Mouse (Mus musculus): ENCODE measurements around the gene Txn2.

Txn2 gene

GRCm38 (mm10) chr15:77928673-77929331 lies at the start of gene Txn2:
TSS of gene Txn2 (minus strand) at chr15:77929006.
- peak; percentile 95 for DNase-seq

- DNase-seq, result no peak
Observed at GRCm38 (mm10) chr15:77977663-77978062, 48.9 kb upstream of the Txn2 start.

- DNase-seq, result no peak
Observed at GRCm38 (mm10) chr15:77974165-77974841, 45.5 kb upstream of the Txn2 start.

GRCm38 (mm10) chr15:77970470-77971292 lies 41.9 kb upstream of the Txn2 start, which contains the start of gene Eif3d:
TSS of gene Eif3d (minus strand) at chr15:77970813.
- peak; percentile 98 for DNase-seq

GRCm38 (mm10) chr15:77969940-77970469 lies 41.2 kb upstream of the Txn2 start:
- DNase-seq, result no peak

- DNase-seq, result no peak
Observed at GRCm38 (mm10) chr15:77965117-77965528, 36.3 kb upstream of the Txn2 start.

GRCm38 (mm10) chr15:77962447-77962846 lies 33.6 kb upstream of the Txn2 start:
- DNase-seq, result no peak

- DNase-seq, result no peak
Observed at GRCm38 (mm10) chr15:77960693-77961092, 31.9 kb upstream of the Txn2 start.

GRCm38 (mm10) chr15:77958071-77958470 lies 29.3 kb upstream of the Txn2 start:
- no peak for DNase-seq

- DNase-seq, result no peak
Observed at GRCm38 (mm10) chr15:77957625-77958024, 28.8 kb upstream of the Txn2 start.

GRCm38 (mm10) chr15:77956404-77956901 lies 27.6 kb upstream of the Txn2 start, which contains the start of gene Foxred2:
TSS of gene Foxred2 (minus strand) at chr15:77956722.
- peak; percentile 92 for DNase-seq

- peak; percentile 30 for DNase-seq
Observed at GRCm38 (mm10) chr15:77955440-77956403, 26.9 kb upstream of the Txn2 start.

- no peak for DNase-seq
Observed at GRCm38 (mm10) chr15:77954362-77954761, 25.6 kb upstream of the Txn2 start.

GRCm38 (mm10) chr15:77952921-77953320 lies 24.1 kb upstream of the Txn2 start:
- no peak for DNase-seq

- DNase-seq, result no peak
Observed at GRCm38 (mm10) chr15:77949061-77949460, 20.3 kb upstream of the Txn2 start.

- no peak for DNase-seq
Observed at GRCm38 (mm10) chr15:77945711-77946110, 16.9 kb upstream of the Txn2 start.

- no peak for DNase-seq
Observed at GRCm38 (mm10) chr15:77941563-77941962, 12.8 kb upstream of the Txn2 start.

- no peak for DNase-seq
Observed at GRCm38 (mm10) chr15:77938516-77938915, 9.7 kb upstream of the Txn2 start.

- DNase-seq, result no peak
Observed at GRCm38 (mm10) chr15:77935673-77936375, 7.0 kb upstream of the Txn2 start.

GRCm38 (mm10) chr15:77934968-77935367 lies 6.2 kb upstream of the Txn2 start:
- DNase-seq, result no peak

- peak; percentile 25 for DNase-seq
Observed at GRCm38 (mm10) chr15:77934326-77934725, 5.5 kb upstream of the Txn2 start.

Measured in thymus, postnatal 14 days (tissue).